Mouse (Mus musculus) MEL (cell line): ENCODE results near the gene Cyp2d10.
"Not testable (repeated sequence)": the region's sequence is repeated elsewhere in the genome, so short reads cannot be mapped to it uniquely, and the experiment has no call there.

Experiments used
- CTCF ChIP-seq, 3 experiments: IDR thresholded peaks in 2 of 3; conservative IDR thresholded peaks in 1 of 3; 2 replicates each; pipeline ENCODE4 v1.5.1; 2011 to 2012; ENCODE audit warnings: low read length in 3 of 3, low read depth in 2 of 3, mild to moderate bottlenecking in 2 of 3, improper control_type of control experiment in 1 of 3, inconsistent platforms in 1 of 3, mixed read lengths in 1 of 3, moderate library complexity in 1 of 3; ENCODE audit not compliant: control insufficient read depth in 1 of 3, insufficient read depth in 1 of 3, poor library complexity in 1 of 3, severe bottlenecking in 1 of 3
- EP300 ChIP-seq, 2 experiments: IDR thresholded peaks; 2 replicates each; pipeline ENCODE4 v1.6.1; 2011; ENCODE audit warnings: improper control_type of control experiment in 2 of 2, low read length in 2 of 2, low read depth in 1 of 2, mild to moderate bottlenecking in 1 of 2

- not testable (repeated sequence) for TF ChIP-seq CTCF (IDR thresholded peaks at IDR 0.05 in 2 of 3, conservative IDR thresholded peaks at IDR 0.05 in 1 of 3; ENCODE audit: control insufficient read depth in 1 of 3, insufficient read depth in 1 of 3, low read depth in 2 of 3, low read length in 3 of 3, poor library complexity in 1 of 3, severe bottlenecking in 1 of 3); EP300 (IDR thresholded peaks at IDR 0.05; ENCODE audit: low read depth in 1 of 2, low read length in 2 of 2)
Measured at GRCm38 (mm10) chr15:82452133-82452532, 45.1 kb upstream of the Cyp2d10 start.
